Mouse (Mus musculus): ENCODE results near the gene Ssu2.

The Ssu2 gene

DNA sequence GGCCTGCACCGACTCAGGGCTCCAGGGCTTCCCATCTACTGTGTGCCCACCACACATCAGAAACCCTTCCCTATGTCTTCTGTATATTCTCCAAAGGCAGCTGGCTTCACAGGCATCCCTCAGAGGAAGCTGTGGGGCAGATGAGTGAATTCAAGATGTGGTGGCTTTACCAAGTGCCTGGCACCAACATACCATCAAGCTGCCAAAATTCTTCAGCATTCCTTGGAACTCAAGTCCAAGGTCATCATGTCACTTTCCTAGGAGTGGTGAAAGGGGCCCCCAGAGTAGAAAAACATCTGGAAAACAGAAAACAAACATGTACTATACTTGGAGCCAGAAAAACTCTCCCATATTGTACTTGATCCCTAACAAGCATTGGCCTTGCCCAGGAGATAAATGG, 28.5 kb downstream of the Ssu2 start:
- DNase-seq (ENCODE audit: inconsistent age in 2 of 2, low spot score in 1 of 2), result no peak

- no peak for DNase-seq (ENCODE audit: inconsistent age in 2 of 2, low spot score in 1 of 2)
Measured at GRCm38 (mm10) chr6:112350452-112350851, 37.4 kb downstream of the Ssu2 start.

DNA sequence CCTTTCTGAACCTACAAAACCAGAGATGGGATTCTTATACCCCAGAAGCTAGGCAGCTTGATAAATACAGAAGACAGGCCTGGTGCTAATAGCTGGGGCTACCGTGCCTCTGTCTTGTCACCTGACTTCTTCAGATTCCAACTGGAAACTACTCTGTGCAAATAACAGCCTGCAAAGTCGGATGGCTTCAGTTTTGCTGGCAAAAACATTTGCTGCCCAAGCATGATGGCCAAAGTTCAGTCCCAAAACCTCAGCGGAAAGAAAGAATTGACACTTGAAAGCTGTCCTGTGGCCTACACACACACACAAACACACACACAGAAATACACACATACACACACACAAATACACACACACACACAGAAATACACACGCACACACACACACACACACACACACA, 48.8 kb downstream of the Ssu2 start:
- no peak for DNase-seq (ENCODE audit: inconsistent age in 2 of 2, low spot score in 1 of 2)

DNA sequence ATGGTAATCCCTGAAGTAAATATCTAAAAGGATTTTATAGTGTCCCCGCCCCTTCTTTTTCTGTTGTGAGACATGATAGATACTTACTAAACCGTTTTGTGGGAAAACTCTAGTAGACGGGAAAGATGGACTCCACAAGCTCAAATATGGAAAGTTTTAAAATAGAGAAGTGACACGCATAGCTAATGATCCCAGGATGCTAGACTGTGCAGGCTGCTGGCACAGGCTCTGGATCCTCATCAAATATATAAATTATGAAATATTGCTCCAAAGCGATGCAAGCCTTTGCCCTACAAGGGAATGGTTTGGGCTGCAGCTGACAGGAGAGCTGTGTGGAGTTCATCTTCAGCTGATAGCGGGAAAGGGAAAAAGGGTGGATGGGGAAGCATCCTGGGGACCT, 50.2 kb downstream of the Ssu2 start:
- DNase-seq (ENCODE audit: inconsistent age in 2 of 2, low spot score in 1 of 2), result no peak

- DNase-seq (ENCODE audit: inconsistent age in 2 of 2, low spot score in 1 of 2), result no peak
Measured at GRCm38 (mm10) chr6:112333930-112334329, 53.9 kb downstream of the Ssu2 start.

DNA sequence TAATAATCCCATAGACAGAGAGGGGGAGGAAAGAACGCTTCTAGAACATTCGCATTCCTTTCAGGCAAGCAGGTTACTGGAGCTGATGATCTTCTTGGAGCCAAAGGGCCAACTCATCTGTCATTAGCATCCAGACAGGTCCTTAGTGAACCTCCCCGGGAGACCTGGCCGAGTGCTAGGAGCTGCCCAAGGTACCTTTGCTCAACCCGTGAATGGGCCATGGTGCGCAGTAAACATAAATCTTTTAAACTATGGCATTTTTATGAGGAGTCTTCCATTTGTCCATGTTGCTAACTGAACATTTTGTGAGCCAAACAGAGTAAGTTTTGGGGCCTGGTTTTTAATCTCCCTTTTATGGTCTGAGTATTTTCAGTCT, 56.6 kb downstream of the Ssu2 start:
- no peak for DNase-seq (ENCODE audit: inconsistent age in 2 of 2, low spot score in 1 of 2)

DNA sequence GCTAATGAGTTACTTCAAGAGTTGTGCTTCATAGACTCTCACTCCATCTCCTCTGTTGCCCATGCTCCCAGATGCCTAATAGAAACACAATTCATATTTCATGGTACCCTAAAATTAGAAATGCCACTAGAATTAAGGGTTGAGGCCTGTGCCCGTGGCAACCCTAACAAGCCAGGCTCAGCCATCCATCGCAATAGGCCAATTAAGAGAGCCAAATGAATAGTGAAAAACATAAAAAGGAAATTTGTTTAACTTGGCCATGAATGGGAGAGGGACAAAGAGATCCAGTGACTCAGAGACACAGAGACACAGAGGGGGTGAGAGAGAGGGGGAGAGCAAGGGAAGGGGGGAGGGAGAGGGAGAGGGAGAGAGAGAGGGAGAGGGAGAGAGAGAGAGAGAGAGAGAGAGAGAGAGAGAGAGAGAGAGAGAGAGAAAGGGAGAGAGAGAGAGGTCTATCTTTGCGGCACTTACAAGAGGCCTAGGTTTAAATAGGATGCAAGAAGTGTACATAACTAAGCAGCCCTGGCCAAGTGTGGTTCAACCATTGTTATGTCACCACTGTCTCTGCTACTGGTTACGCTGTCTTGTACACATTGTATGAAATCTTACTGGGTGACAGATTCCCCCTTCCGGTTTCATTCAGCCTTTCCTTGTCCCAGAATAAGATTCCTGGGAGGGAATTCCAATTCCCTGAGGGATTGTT, 57.2 kb downstream of the Ssu2 start:
- no peak for DNase-seq (ENCODE audit: inconsistent age in 2 of 2, low spot score in 1 of 2)

DNA sequence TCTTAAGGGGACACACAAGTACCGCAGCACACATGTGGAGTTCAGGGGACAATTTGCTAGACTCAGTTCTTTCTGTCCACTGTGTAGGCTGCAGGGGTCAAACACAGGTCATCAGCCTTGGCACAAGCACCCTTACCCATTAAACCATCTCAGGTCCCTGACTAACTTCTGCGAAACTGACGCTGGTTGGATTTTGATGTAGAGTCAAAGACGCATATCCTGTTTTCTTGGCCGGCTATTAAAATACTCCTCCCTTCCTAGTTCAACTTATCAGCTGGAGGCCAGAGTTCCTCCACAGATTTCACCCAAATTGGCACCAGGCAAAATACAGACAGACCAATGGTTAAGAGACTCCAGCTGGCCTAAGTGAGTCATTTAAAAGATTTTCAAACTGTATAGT, 60.0 kb downstream of the Ssu2 start:
- peak in 1 of 2 experiments; percentile 54 for DNase-seq (ENCODE audit: inconsistent age in 2 of 2, low spot score in 1 of 2)

GRCm38 (mm10) chr6:112325213-112325612, 62.6 kb downstream of the Ssu2 start:
- peak in 1 of 2 experiments; percentile 75 for DNase-seq (ENCODE audit: inconsistent age in 2 of 2, low spot score in 1 of 2)

DNA sequence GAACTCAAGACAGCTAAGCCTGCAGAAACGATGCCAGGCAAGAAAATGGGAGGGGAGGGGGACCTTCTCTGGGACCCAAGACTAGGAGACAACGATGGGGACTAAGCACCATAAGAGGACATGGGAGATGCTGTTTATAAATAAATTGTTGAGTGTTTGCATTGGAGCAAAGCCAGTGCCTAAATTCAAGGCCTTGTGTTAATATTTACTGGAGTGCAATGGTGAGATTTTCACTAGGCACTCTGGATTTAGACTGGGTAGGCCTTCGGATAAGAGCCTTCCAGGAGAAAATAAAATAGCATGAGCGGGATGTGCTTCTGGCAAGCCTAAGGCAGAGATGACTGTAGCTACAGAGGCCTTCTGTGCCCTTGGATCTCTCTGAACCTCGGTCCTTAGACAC, 64.9 kb downstream of the Ssu2 start:
- no peak for DNase-seq (ENCODE audit: inconsistent age in 2 of 2, low spot score in 1 of 2)

GRCm38 (mm10) chr6:112320679-112321078, 67.1 kb downstream of the Ssu2 start:
- no peak for DNase-seq (ENCODE audit: inconsistent age in 2 of 2, low spot score in 1 of 2)

GRCm38 (mm10) chr6:112319449-112319848, 68.4 kb downstream of the Ssu2 start:
- DNase-seq (ENCODE audit: inconsistent age in 2 of 2, low spot score in 1 of 2), result no peak

- no peak for DNase-seq (ENCODE audit: inconsistent age in 2 of 2, low spot score in 1 of 2)
Measured at GRCm38 (mm10) chr6:112311385-112311784, 76.4 kb downstream of the Ssu2 start.

DNA sequence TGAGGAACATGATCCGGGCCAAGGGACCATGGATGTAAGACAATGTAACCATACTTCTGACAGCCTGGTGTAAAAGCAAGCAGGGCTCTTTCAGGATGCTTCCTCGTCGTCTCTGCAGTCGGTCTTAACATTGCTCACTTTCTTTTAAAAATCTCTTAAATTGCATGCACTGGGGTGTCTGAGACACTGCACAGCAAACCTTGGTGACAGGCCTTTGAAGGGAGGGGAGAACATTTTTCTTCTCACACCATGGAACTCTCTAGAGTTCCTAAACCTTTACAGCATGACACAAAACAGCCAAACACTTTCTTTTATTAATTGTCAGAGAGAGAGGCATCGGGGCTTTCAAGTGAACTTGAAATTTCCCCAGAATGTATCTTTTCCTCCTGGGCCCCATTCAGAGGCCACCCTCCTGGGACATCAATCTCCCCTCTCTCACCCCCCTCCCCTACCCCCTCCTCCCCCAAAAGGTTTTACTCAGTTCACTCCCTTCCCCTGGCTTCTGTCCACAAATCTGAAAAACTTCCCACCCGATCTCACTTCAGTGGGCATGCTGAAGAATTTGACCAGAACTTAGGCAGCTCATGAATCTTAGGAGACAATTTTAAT, 78.4 kb downstream of the Ssu2 start:
- no peak for DNase-seq (ENCODE audit: inconsistent age in 2 of 2, low spot score in 1 of 2)

Measured in adrenal gland, adult (tissue).